Mouse (Mus musculus) limb, embryonic 15.5 days (tissue): ENCODE measurements around the gene Kdm6b. TPM values are rescaled to one million over a fixed set of nuclear protein-coding genes. Genes with fewer than 3 reads are reported as not detected.

Source experiments
- ATAC-seq: fragments of 200-750 bp; cut with Nextera tagmentation; 2 replicates; pipeline ENCODE4 v1.8.0; 2017; ENCODE audit warnings: low read depth, moderate TSS enrichment; ENCODE audit not compliant: insufficient number of reproducible peaks, low FRiP score, low TSS enrichment
- H3K27ac ChIP-seq: fragments of 300-500 bp; sonication (generic); 2 replicates; pipeline ENCODE4 v1.5.1; 2015; ENCODE audit warnings: moderate library complexity, mild to moderate bottlenecking, inconsistent platforms
- H3K27me3 ChIP-seq: fragments of 300-500 bp; sonication (generic); 2 replicates; pipeline ENCODE4 v1.6.1; 2015; ENCODE audit warnings: inconsistent platforms
- H3K36me3 ChIP-seq: fragments of 300-500 bp; sonication (generic); 2 replicates; pipeline ENCODE4 v1.6.1; 2015; ENCODE audit warnings: inconsistent platforms
- H3K4me1 ChIP-seq: fragments of 300-500 bp; sonication (generic); 2 replicates; pipeline ENCODE4 v1.6.1; 2015; ENCODE audit warnings: inconsistent platforms
- H3K4me2 ChIP-seq: fragments of 300-500 bp; sonication (generic); 2 replicates; pipeline ENCODE4 v1.6.1; 2015; ENCODE audit warnings: mild to moderate bottlenecking, inconsistent platforms
- H3K4me3 ChIP-seq: fragments of 300-500 bp; sonication (generic); 2 replicates; pipeline ENCODE4 v1.5.1; 2015; ENCODE audit warnings: mild to moderate bottlenecking, inconsistent platforms
- H3K9ac ChIP-seq: fragments of 300-500 bp; sonication (generic); 2 replicates; pipeline ENCODE4 v1.6.1; 2015; ENCODE audit warnings: inconsistent platforms
- H3K9me3 ChIP-seq: fragments of 300-500 bp; sonication (generic); 2 replicates; pipeline ENCODE4 v1.6.1; 2016; ENCODE audit warnings: inconsistent platforms
- WGBS: fragments of 180-500 bp; shearing (Covaris S2); methylation state at CpG from one replicate; pipeline ENCODE4 v1.1.7; 2015; 5-methylcytosine and 5-hydroxymethylcytosine counted together
- polyA plus RNA-seq: library from polyadenylated mRNA; unstranded; fragments of >200 nt; fragmentation: Nextera tagmentation; extraction: Ambion mirVana; gene quantifications from 2 replicates; pipeline ENCODE4 v1.2.1, GENCODE M21; 2015

Kdm6b gene
- polyA plus RNA-seq, 1 experiment from 2014 or later, result 32.0 TPM

DNA sequence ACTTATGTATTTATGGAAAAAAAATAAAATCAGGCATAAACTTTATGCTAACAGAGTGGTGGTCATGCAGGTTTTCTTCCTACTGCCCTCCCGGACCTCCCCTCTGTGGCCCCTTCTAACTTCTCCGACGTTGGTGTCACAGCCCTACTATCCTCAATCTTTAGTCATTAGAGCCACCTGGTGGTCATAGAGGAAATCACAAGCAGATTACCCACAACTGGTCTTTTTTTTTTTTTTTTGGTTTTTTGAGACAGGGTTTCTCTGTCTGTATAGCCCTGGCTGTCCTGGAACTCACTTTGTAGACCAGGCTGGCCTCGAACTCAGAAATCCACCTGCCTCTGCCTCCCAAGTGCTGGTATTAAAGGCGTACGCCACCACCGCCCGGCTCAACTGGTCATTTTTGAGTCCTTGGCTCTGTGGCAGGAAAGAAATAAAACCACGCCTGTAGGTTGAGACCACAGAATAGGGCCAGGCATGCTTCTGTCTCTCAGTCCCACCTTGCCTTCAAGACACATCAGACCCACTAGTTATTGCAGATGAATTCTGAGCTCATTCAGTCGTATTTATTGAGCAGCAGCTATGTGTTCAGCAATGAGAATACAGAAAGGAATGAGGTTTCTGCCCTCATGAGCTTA lies 23.0 kb downstream of the Kdm6b start:
- 0 out of 2 replicates have a peak, but pooled peaks have one; percentile 10 for ATAC-seq
- no peak overlapping the region for H3K9ac ChIP-seq
- no peak overlapping the region for H3K4me2 ChIP-seq
- H3K4me3 ChIP-seq, result no peak overlapping the region
- peaks cover 12% of the 10 kb centered on the region for H3K4me1 ChIP-seq
- H3K27me3 ChIP-seq, result no peaks in the 10 kb centered on the region
- H3K9me3 ChIP-seq, result no peaks in the 10 kb centered on the region
- H3K36me3 ChIP-seq, result peaks cover 7% of the 10 kb centered on the region; the same call in 1 of the 2 replicates
- H3K27ac ChIP-seq, result no peak overlapping the region
- WGBS, result 52% methylated on average over 10 of the region's 10 CpGs

DNA sequence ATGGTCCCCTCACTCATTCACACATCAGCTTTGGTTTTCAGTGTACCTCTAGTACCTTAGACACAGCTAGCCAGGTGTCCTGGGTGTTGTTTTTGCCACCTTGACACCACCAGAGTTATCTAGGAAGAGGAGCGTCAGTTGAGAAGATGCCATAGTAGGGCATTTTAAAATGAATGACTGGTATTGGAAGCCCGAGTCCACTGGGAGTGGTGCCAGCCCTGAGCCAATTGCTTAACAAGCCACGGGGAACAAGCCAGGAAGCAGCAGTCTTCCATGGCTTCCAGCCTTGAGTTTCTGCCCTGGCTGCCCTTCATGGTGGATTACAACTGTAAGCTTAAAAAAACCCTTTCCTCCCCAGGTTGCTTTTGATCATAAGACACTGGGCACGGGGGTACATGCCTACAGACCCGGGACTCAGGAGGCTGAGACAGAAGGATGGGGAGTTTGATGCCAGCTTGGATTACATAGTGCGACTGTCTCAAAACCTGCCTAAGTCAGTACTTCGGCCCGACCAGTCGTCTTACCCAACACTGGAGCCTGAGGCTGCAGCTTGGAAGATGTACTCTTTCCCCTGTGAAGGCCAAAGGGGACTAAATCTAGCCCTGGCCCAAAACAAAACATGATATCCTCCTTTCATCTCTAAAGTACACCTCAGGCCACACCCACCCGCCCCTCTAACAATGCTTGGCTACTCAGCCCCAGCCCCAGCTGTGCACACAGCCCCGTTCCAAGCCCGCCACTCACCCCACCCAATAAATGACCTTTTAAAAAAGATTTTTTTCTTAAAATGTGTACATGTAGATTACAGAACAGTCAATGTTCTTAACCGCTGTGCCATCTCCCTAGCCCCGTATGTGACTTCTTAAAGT lies 23.7 kb downstream of the Kdm6b start:
- ATAC-seq, result 0 out of 2 replicates have a peak, but pooled peaks have one; percentile 2
- Histone ChIP-seq H3K9me3 (no peaks in the 10 kb centered on the region), H3K4me1 (peaks cover 12% of the 10 kb centered on the region), H3K27me3 (no peaks in the 10 kb centered on the region), H3K36me3 (peaks cover 8% of the 10 kb centered on the region; the same call in 1 of the 2 replicates), H3K27ac (no peak overlapping the region), H3K9ac (no peak overlapping the region), H3K4me2 (no peak overlapping the region), H3K4me3 (no peak overlapping the region)
- whole genome bisulfite sequencing, result 64% methylated on average over 14 of the region's 14 CpGs

DNA sequence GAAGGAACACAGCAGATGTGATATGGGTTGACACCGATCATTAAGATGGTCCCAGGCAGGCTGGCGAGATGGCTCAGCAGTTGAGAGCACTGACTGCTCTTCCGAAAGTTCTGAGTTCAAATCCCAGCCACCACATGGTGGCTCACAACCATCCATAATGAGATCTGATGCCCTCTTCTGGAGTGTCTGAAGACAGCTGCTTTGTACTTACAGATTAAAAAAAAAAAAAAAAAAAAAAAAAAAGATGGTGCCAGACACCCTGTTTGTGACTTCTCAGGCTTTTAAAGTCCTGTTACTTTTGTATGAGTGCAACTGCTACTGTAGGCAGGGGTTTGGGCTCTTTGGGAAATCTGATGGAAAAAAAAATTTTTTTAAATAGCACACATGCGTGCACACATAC lies 24.8 kb downstream of the Kdm6b start:
- H3K4me2 ChIP-seq, result no peak overlapping the region
- no peak overlapping the region for H3K4me3 ChIP-seq
- peaks cover 8% of the 10 kb centered on the region; the same call in 1 of the 2 replicates for H3K36me3 ChIP-seq
- H3K9ac ChIP-seq, result no peak overlapping the region
- H3K27ac ChIP-seq, result no peak overlapping the region; the same call in 1 of the 2 replicates
- no peaks in the 10 kb centered on the region for H3K27me3 ChIP-seq
- 93% methylated on average over 4 of the region's 4 CpGs for WGBS
- H3K4me1 ChIP-seq, result peaks cover 5% of the 10 kb centered on the region
- no peak for ATAC-seq
- H3K9me3 ChIP-seq, result no peaks in the 10 kb centered on the region

DNA sequence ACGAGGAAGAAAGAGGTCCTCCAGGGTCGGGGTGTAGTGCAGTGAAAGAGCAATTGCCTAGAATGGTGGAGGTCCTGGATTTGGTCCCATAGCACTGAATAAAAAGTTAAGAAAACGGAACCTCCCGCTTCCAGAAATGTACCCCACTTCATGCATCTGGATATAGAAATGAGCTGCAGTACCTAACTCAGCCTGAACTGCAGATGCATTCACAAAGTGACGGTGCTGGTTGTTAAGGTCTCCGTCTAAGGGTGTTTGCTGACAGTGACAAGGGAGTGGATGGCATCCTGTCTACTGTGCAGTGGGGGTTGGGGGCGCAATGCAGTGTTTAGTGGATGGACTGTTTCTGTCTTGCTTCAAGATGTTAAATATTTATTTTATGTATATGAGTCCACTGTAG lies 26.7 kb downstream of the Kdm6b start:
- Histone ChIP-seq H3K27me3 (no peaks in the 10 kb centered on the region), H3K4me3 (no peak overlapping the region), H3K9ac (no peak overlapping the region), H3K9me3 (no peaks in the 10 kb centered on the region), H3K4me2 (no peak overlapping the region), H3K27ac (no peak overlapping the region), H3K4me1 (peaks cover 9% of the 10 kb centered on the region), H3K36me3 (0 out of 2 replicates have a peak, but pooled peaks cover 4% of the 10 kb centered on the region)
- WGBS, result 75% methylated on average over 7 of the region's 7 CpGs
- ATAC-seq, result no peak

GRCm38 (mm10) chr11:69384979-69385378 lies 28.5 kb downstream of the Kdm6b start:
- Histone ChIP-seq H3K27ac (no peak overlapping the region), H3K4me3 (no peak overlapping the region), H3K27me3 (no peaks in the 10 kb centered on the region), H3K4me2 (no peak overlapping the region), H3K9me3 (no peaks in the 10 kb centered on the region), H3K36me3 (0 out of 2 replicates have a peak, but pooled peaks cover 4% of the 10 kb centered on the region), H3K4me1 (peaks cover 7% of the 10 kb centered on the region), H3K9ac (no peak overlapping the region)
- 71% methylated on average over 6 of the region's 6 CpGs for WGBS
- no peak for ATAC-seq

GRCm38 (mm10) chr11:69382478-69383105 lies 30.9 kb downstream of the Kdm6b start:
- no peak for ATAC-seq

DNA sequence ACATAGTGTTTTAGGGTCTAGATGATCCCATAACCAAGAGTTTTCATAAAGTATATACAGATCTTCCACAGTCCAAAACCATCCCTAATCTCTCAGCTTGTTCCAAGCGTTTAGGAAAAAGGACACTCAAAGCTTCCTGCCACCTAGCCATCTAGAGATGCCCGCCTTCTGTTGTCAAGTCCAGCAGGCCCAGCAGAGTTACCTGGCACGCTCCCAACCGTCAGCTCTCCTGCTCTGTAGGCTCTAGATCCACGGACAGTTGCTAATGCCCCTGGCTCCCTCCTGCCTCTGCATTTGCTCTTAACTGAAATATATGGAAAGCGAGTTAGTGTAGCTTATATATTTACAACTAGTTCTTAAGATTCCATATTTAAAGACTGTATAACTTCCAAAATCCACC lies 32.1 kb downstream of the Kdm6b start:
- 79% methylated on average over 6 of the region's 6 CpGs for WGBS
- H3K9me3 ChIP-seq, result no peaks in the 10 kb centered on the region
- no peaks in the 10 kb centered on the region for H3K27me3 ChIP-seq
- no peak overlapping the region for H3K27ac ChIP-seq
- H3K4me2 ChIP-seq, result no peak overlapping the region
- no peak overlapping the region for H3K9ac ChIP-seq
- no peak overlapping the region for H3K4me3 ChIP-seq
- ATAC-seq, result no peak
- H3K36me3 ChIP-seq, result peaks cover 11% of the 10 kb centered on the region; the same call in 1 of the 2 replicates
- H3K4me1 ChIP-seq, result peaks cover 4% of the 10 kb centered on the region; the same call in 1 of the 2 replicates

More at GRCm38 (mm10) chr11:69382478-69383105, 30.9 kb downstream of the Kdm6b start:
- peaks cover 9% of the 10 kb centered on the region; the same call in 1 of the 2 replicates for H3K36me3 ChIP-seq
- no peaks in the 10 kb centered on the region for H3K27me3 ChIP-seq
- peaks cover 4% of the 10 kb centered on the region; the same call in 1 of the 2 replicates for H3K4me1 ChIP-seq
- H3K9me3 ChIP-seq, result no peaks in the 10 kb centered on the region
- H3K4me3 ChIP-seq, result no peak overlapping the region
- 59% methylated on average over 10 of the region's 10 CpGs for WGBS
- peak overlapping the region; percentile 9; the same call in 1 of the 2 replicates for H3K27ac ChIP-seq
- H3K9ac ChIP-seq, result no peak overlapping the region
- no peak overlapping the region for H3K4me2 ChIP-seq

DNA sequence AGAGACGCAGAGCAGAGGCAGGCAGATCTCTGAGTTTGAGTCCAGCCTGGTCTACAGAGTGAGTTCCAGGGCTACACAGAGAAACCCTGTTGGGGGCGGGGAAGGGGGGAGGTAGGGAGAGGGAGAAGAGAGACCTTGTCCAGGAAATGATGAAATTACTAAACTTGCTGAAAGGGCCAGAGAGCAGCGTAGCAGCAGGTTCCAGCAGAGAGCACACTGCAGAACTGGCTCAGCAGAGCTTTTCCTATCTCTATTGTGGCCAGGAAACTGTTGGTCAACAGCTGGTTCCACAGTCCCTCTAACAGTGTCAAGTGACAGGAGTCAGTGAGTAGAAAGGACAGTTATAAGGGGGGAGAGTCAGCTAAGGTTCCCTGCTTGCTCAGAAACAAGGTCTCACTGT lies 33.9 kb downstream of the Kdm6b start:
- H3K27me3 ChIP-seq, result no peaks in the 10 kb centered on the region
- no peak for ATAC-seq
- H3K4me2 ChIP-seq, result no peak overlapping the region
- peaks cover 4% of the 10 kb centered on the region; the same call in 1 of the 2 replicates for H3K4me1 ChIP-seq
- no peak overlapping the region for H3K4me3 ChIP-seq
- WGBS, result 80% methylated on average over 3 of the region's 3 CpGs
- no peaks in the 10 kb centered on the region for H3K9me3 ChIP-seq
- no peak overlapping the region for H3K27ac ChIP-seq
- H3K9ac ChIP-seq, result no peak overlapping the region
- peaks cover 11% of the 10 kb centered on the region; the same call in 1 of the 2 replicates for H3K36me3 ChIP-seq

GRCm38 (mm10) chr11:69377766-69378165 lies 35.7 kb downstream of the Kdm6b start:
- Histone ChIP-seq H3K4me1 (peaks cover 3% of the 10 kb centered on the region; the same call in 1 of the 2 replicates), H3K4me3 (no peak overlapping the region), H3K27me3 (no peaks in the 10 kb centered on the region), H3K9me3 (no peaks in the 10 kb centered on the region), H3K4me2 (no peak overlapping the region), H3K36me3 (peaks cover 21% of the 10 kb centered on the region; the same call in 1 of the 2 replicates), H3K9ac (no peak overlapping the region), H3K27ac (no peak overlapping the region)
- no peak for ATAC-seq
- 82% methylated on average over 3 of the region's 3 CpGs for WGBS

- no peak for ATAC-seq
- H3K9me3 ChIP-seq, result no peaks in the 10 kb centered on the region
- 83% methylated on average over 4 of the region's 4 CpGs for WGBS
- no peak overlapping the region for H3K4me3 ChIP-seq
- no peak overlapping the region for H3K27ac ChIP-seq
- H3K4me1 ChIP-seq, result peaks cover 19% of the 10 kb centered on the region
- no peak overlapping the region for H3K4me2 ChIP-seq
- no peak overlapping the region for H3K9ac ChIP-seq
- H3K27me3 ChIP-seq, result no peaks in the 10 kb centered on the region
- H3K36me3 ChIP-seq, result peaks cover 21% of the 10 kb centered on the region; the same call in 1 of the 2 replicates
Measured at GRCm38 (mm10) chr11:69375646-69376045, 37.8 kb downstream of the Kdm6b start.

DNA sequence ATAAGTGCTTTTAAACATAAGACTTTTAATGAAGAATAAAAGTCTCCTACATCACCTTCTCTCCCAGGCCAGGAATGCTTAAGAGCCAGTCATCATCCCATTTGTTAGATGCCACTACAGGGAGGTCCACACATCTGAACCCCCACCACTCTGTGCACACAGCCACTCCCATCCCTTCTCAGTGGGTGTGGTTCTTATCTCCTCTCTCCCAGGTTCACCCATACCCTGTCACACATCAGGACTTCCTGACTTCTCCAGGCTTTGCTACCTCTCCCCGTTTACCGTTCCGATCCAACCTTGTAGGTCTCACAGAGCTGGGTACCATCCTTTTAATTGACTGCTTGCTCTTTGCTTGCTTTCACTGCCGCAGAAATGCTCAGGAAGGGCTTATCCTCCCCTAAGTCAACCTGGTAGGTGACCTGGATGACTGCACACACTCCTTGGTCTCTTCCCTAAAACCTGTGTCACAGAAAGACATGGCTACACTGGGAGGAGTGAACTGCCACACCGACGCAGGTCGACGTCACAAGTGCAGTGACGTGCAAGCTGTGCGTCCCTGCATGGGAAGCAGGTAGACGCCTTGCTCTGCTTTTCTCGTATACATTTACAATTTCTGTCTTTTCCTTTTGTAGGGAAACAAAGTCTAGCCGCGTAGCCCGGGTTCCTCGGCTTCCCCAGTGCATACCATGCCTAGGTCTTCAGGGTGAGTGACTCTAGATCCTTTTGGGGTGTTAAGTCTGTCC lies 40.1 kb downstream of the Kdm6b start:
- WGBS, result 91% methylated on average over 16 of the region's 16 CpGs
- Histone ChIP-seq H3K9ac (no peak overlapping the region), H3K4me1 (peaks cover 21% of the 10 kb centered on the region), H3K4me3 (no peak overlapping the region), H3K27me3 (no peaks in the 10 kb centered on the region), H3K4me2 (no peak overlapping the region), H3K36me3 (peaks cover 19% of the 10 kb centered on the region; the same call in 1 of the 2 replicates), H3K9me3 (no peaks in the 10 kb centered on the region), H3K27ac (no peak overlapping the region)
- no peak for ATAC-seq
